Mouse (Mus musculus): ENCODE results near the gene Cacfd1. TPM values are rescaled to one million over a fixed set of nuclear protein-coding genes. Genes with fewer than 3 reads are reported as not detected.

Cacfd1 gene
- polyA plus RNA-seq, 1 experiment from 2014 or later, result 96.5 TPM

Other genes with a start within 250 kb of the Cacfd1 start
- not detected in 2 replicates for gene Abo, start 144.9 kb upstream of the Cacfd1 start, polyA plus RNA-seq (2016; fragmentation: Nextera tagmentation; extraction: Ambion mirVana)
- gene Surf6, start 107.0 kb upstream of the Cacfd1 start, polyA plus RNA-seq (2016; fragmentation: Nextera tagmentation; extraction: Ambion mirVana), result 33.5 and 36.2 TPM in 2 replicates
- 62.4 and 66.5 TPM in 2 replicates for gene Med22, start 99.2 kb upstream of the Cacfd1 start, polyA plus RNA-seq (2016; fragmentation: Nextera tagmentation; extraction: Ambion mirVana)
- 600 and 634 TPM in 2 replicates for gene Rpl7a, start 99.2 kb upstream of the Cacfd1 start, polyA plus RNA-seq (2016; fragmentation: Nextera tagmentation; extraction: Ambion mirVana)
- 45.5 and 48.3 TPM in 2 replicates for gene Surf2, start 93.6 kb upstream of the Cacfd1 start, polyA plus RNA-seq (2016; fragmentation: Nextera tagmentation; extraction: Ambion mirVana)
- gene Surf1, start 93.4 kb upstream of the Cacfd1 start, polyA plus RNA-seq (2016; fragmentation: Nextera tagmentation; extraction: Ambion mirVana), result 53.7 and 54.2 TPM in 2 replicates
- 187 and 188 TPM in 2 replicates for gene Surf4, start 76.0 kb upstream of the Cacfd1 start, polyA plus RNA-seq (2016; fragmentation: Nextera tagmentation; extraction: Ambion mirVana)
- gene Stkld1, start 75.9 kb upstream of the Cacfd1 start, polyA plus RNA-seq (2016; fragmentation: Nextera tagmentation; extraction: Ambion mirVana), result 0.13 TPM in 1 of 2 replicates, not detected in the other
- 54.0 and 54.7 TPM in 2 replicates for gene Rexo4, start 45.5 kb upstream of the Cacfd1 start, polyA plus RNA-seq (2016; fragmentation: Nextera tagmentation; extraction: Ambion mirVana)
- gene Adamts13, start 36.5 kb upstream of the Cacfd1 start, polyA plus RNA-seq (2016; fragmentation: Nextera tagmentation; extraction: Ambion mirVana), result 0.06 and 0.11 TPM in 2 replicates
- 1.5 and 1.8 TPM in 2 replicates for gene Slc2a6, start 18.1 kb downstream of the Cacfd1 start, polyA plus RNA-seq (2016; fragmentation: Nextera tagmentation; extraction: Ambion mirVana)
- 16.9 and 24.6 TPM in 2 replicates for gene Mymk, start 62.3 kb downstream of the Cacfd1 start, polyA plus RNA-seq (2016; fragmentation: Nextera tagmentation; extraction: Ambion mirVana)
- 11.8 and 12.3 TPM in 2 replicates for gene Adamtsl2, start 69.5 kb downstream of the Cacfd1 start, polyA plus RNA-seq (2016; fragmentation: Nextera tagmentation; extraction: Ambion mirVana)
- 0.52 and 0.75 TPM in 2 replicates for gene Fam163b, start 132.6 kb downstream of the Cacfd1 start, polyA plus RNA-seq (2016; fragmentation: Nextera tagmentation; extraction: Ambion mirVana)
- 0.10 and 0.25 TPM in 2 replicates for gene Dbh, start 155.3 kb downstream of the Cacfd1 start, polyA plus RNA-seq (2016; fragmentation: Nextera tagmentation; extraction: Ambion mirVana)
- gene Sardh, start 238.4 kb downstream of the Cacfd1 start, polyA plus RNA-seq (2016; fragmentation: Nextera tagmentation; extraction: Ambion mirVana), result 4.3 and 6.0 TPM in 2 replicates